Mouse (Mus musculus) heart, adult 2 months (tissue): ENCODE measurements around the gene Gprasp1.

Source experiments
- CTCF ChIP-seq: fragments of 200-600 bp; IDR thresholded peaks from 2 replicates; pipeline ENCODE4 v1.8.1; 2022; ENCODE audit warnings: antibody characterized with exemption, mild to moderate bottlenecking, moderate library complexity
- EP300 ChIP-seq: fragments of 200-500 bp; IDR thresholded peaks from 2 replicates; pipeline ENCODE4 v1.6.1; 2011; ENCODE audit warnings: low read depth, low read length, control low read depth; ENCODE audit not compliant: insufficient read depth

DNA sequence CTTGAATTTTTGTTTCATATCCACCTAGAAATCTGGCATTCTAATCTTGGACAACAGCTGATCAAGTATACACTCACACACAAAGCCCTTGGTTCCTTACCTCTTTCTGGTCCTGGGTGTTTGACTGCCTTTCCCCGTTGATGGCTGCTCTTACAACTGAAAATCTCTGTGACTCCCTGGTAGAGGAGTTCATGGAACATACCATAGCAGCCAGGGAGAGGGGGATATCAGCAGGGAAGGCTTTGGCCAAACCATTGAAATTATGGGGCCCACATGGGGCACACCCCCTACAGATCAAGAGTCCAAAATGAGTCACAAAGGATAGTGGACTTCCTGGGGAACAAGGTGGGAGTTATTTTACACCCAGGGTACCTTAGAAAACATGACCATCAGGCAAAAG is 48.9 kb upstream of the Gprasp1 start, which contains the start of gene Tcp11x2:
- TF ChIP-seq EP300 (no peak), CTCF (no peak)
